Mouse (Mus musculus): ENCODE measurements around the gene Gm17018.

DNA sequence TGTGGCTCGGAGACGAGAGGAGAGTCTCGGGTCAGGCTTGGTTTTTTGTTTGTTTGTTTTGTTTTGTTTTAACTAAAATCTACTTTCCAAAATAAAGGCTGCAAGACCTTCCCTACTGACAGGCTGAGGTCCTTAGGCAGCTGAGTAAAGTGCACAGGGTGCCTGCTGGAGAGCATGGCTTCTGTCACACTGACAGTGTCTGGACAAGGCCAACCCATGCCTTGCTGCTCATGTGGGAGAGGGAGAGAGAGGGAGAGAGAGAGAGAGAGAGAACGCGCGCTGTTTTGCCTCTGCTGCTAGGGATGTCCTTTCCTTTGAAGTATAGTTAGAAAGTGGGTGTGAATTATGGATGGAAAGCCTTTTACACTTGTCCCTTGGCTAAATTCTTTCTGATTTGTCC, 28.9 kb upstream of the Gm17018 start:
- TF ChIP-seq GATA1 (IDR thresholded peaks at IDR 0.05; ENCODE audit: borderline replicate concordance, low read length) = no peak
- no peak for TF ChIP-seq FLI1 (IDR thresholded peaks at IDR 0.05; ENCODE audit: low read length)

Data from megakaryocyte, embryonic 14.5 days (primary cell).